In the genomic region with DNA sequence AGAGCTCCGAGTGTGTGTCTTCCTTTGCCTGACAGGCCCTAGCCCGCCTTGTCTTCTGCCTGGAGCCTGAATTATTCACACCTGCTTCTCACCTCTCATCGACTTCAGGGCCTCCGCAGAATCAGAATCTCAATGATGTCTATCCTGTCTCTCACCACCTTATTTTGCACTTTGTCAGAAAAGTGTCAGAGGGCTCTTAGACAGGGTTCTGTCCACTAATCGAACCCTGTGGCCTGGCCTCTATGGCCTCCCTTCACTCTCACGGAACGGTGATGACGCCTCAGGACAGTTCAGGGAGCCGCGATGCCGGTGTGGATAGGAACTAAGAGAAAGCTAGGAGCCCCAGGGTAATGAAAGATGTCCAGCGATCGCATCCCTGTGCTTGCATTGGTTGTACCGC, we compare ENCODE assay signal across 9 mouse cellular contexts. TPM values are rescaled to one million over a fixed set of nuclear protein-coding genes. Genes with fewer than 3 reads are reported as not detected.
DNase-seq lines count a peak whose midpoint lies in the region; ATAC-seq and TF ChIP-seq lines count a peak whose summit lies in the region.
"Had no signal": no experiment of that assay in that cellular context is flagged by ENCODE, and none has a peak within 500 bp of the region (broad histone marks: within the 10 kb centered on the region; RNA-seq: fewer than 3 reads in every experiment).

A gene (plus strand): TSS at position 301 of the 400 bp plus-strand sequence.

- peaks cover 64% of the 10 kb centered on the region for H3K27me3 ChIP-seq in kidney, embryonic 16.5 days (ENCODE audit: insufficient read depth, low read length)
- peaks cover 34% of the 10 kb centered on the region for H3K27me3 ChIP-seq in embryonic facial prominence, embryonic 14.5 days (replicated peaks; ENCODE audit: control insufficient read depth, insufficient read depth, low read length)
- 0 out of 2 replicates have a peak, but pooled peaks cover 6% of the 10 kb centered on the region for H3K27me3 ChIP-seq in hindbrain, postnatal 0 days (ENCODE audit: insufficient read depth, low read length)
- H3K27me3 ChIP-seq in midbrain, embryonic 11.5 days (ENCODE audit: control insufficient read depth, insufficient read depth, low read length) = peaks cover 13% of the 10 kb centered on the region

- H3K9me3 ChIP-seq in kidney, embryonic 16.5 days (ENCODE audit: low read length) = no peaks in the 10 kb centered on the region
- no peaks in the 10 kb centered on the region for H3K9me3 ChIP-seq in embryonic facial prominence, embryonic 14.5 days (ENCODE audit: control insufficient read depth, low read length)
- H3K9me3 ChIP-seq in hindbrain, postnatal 0 days (ENCODE audit: low read length) = no peaks in the 10 kb centered on the region
- no peaks in the 10 kb centered on the region for H3K9me3 ChIP-seq in midbrain, embryonic 11.5 days (ENCODE audit: control insufficient read depth, low read length)

- no peak for ATAC-seq in kidney, embryonic 16.5 days (ENCODE audit: low FRiP score, low TSS enrichment)
- ATAC-seq in embryonic facial prominence, embryonic 14.5 days (ENCODE audit: low read depth) = no peak
- ATAC-seq in hindbrain, postnatal 0 days = no peak
- 0 out of 2 replicates have a peak, but pooled peaks have one; percentile 2 for ATAC-seq in midbrain, embryonic 11.5 days (ENCODE audit: low FRiP score)
- no peak for ATAC-seq in megakaryocyte-erythroid progenitor cell, adult 5-6 weeks (replicated peaks; ENCODE audit: low FRiP score, low TSS enrichment, poor library complexity, severe bottlenecking)

- H3K4me2 ChIP-seq in kidney, embryonic 16.5 days (replicated peaks; ENCODE audit: low read depth, low read length) = peak within 1 kb of the TSS; percentile 98
- peak within 1 kb of the TSS; percentile 90 for H3K4me2 ChIP-seq in embryonic facial prominence, embryonic 14.5 days (ENCODE audit: low read depth, low read length)
- H3K4me2 ChIP-seq in hindbrain, postnatal 0 days (ENCODE audit: low read depth, low read length) = peak within 1 kb of the TSS; percentile 90
- peak within 1 kb of the TSS; percentile 91 for H3K4me2 ChIP-seq in midbrain, embryonic 11.5 days

- peaks cover 19% of the 10 kb centered on the region for H3K4me1 ChIP-seq in kidney, embryonic 16.5 days (ENCODE audit: insufficient read depth, low read length)
- H3K4me1 ChIP-seq in embryonic facial prominence, embryonic 14.5 days (ENCODE audit: control insufficient read depth, insufficient read depth, low read length) = no peaks in the 10 kb centered on the region
- peaks cover 13% of the 10 kb centered on the region; the same call in 1 of the 2 replicates for H3K4me1 ChIP-seq in hindbrain, postnatal 0 days (ENCODE audit: insufficient read depth, low read length)
- H3K4me1 ChIP-seq in midbrain, embryonic 11.5 days (ENCODE audit: control insufficient read depth, insufficient read depth, low read length) = peaks cover 19% of the 10 kb centered on the region

- no peak for DNase-seq in kidney, postnatal 25 days
- DNase-seq in embryonic facial prominence, embryonic 14.5 days (ENCODE audit: low spot score) = no peak
- DNase-seq in hindbrain, postnatal 0 days (ENCODE audit: low spot score) = no peak
- DNase-seq in midbrain, embryonic 11.5 days (ENCODE audit: low spot score, missing footprints) = no peak
- no peak for DNase-seq in T-cell, adult 2 months (ENCODE audit: low spot score)
- DNase-seq in lung, postnatal 36 days = no peak

- peak within 1 kb of the TSS; percentile 60 for H3K9ac ChIP-seq in kidney, embryonic 16.5 days (replicated peaks; ENCODE audit: low read length)
- H3K9ac ChIP-seq in embryonic facial prominence, embryonic 14.5 days (ENCODE audit: low read depth, low read length) = peak within 1 kb of the TSS; percentile 73
- H3K9ac ChIP-seq in hindbrain, postnatal 0 days (replicated peaks; ENCODE audit: low read length) = peak within 1 kb of the TSS; percentile 61
- peak within 1 kb of the TSS; percentile 86 for H3K9ac ChIP-seq in midbrain, embryonic 11.5 days (ENCODE audit: low read length)

- 5% methylated on average over 14 of the region's 14 CpGs for WGBS in kidney, embryonic 16.5 days
- 7% methylated on average over 14 of the region's 14 CpGs for WGBS in embryonic facial prominence, embryonic 14.5 days
- 8% methylated on average over 14 of the region's 14 CpGs for WGBS in hindbrain, postnatal 0 days
- 5% methylated on average over 14 of the region's 14 CpGs for WGBS in midbrain, embryonic 11.5 days

- no peaks in the 10 kb centered on the region for H3K36me3 ChIP-seq in kidney, embryonic 16.5 days (ENCODE audit: insufficient read depth, low read length)
- H3K36me3 ChIP-seq in embryonic facial prominence, embryonic 14.5 days (ENCODE audit: control insufficient read depth, insufficient read depth, low read length) = no peaks in the 10 kb centered on the region
- no peaks in the 10 kb centered on the region for H3K36me3 ChIP-seq in hindbrain, postnatal 0 days (ENCODE audit: insufficient read depth, low read length)
- H3K36me3 ChIP-seq in midbrain, embryonic 11.5 days (ENCODE audit: control insufficient read depth, insufficient read depth, low read length) = no peaks in the 10 kb centered on the region

- peak within 1 kb of the TSS; percentile 60 for H3K4me3 ChIP-seq in kidney, embryonic 16.5 days (ENCODE audit: low read length)
- peak within 1 kb of the TSS; percentile 72 for H3K4me3 ChIP-seq in embryonic facial prominence, embryonic 14.5 days (ENCODE audit: low read depth, low read length)
- peak within 1 kb of the TSS; percentile 73 for H3K4me3 ChIP-seq in hindbrain, postnatal 0 days (ENCODE audit: low read length)
- peak within 1 kb of the TSS; percentile 55 for H3K4me3 ChIP-seq in midbrain, embryonic 11.5 days (ENCODE audit: low read depth, low read length)
- H3K4me3 ChIP-seq: myocyte had no signal

- H3K27ac ChIP-seq in kidney, embryonic 16.5 days (ENCODE audit: low read length) = no peak within 1 kb of the TSS
- H3K27ac ChIP-seq in embryonic facial prominence, embryonic 14.5 days (replicated peaks; ENCODE audit: low read depth, low read length) = 0 out of 2 replicates have a peak within 1 kb of the TSS, but pooled peaks have one; percentile 52
- H3K27ac ChIP-seq in hindbrain, postnatal 0 days = peak within 1 kb of the TSS; percentile 75
- peak within 1 kb of the TSS; percentile 89 for H3K27ac ChIP-seq in midbrain, embryonic 11.5 days (ENCODE audit: low read depth, low read length)

- no peak for TF ChIP-seq CTCF in hindbrain, postnatal 0 days (IDR thresholded peaks at IDR 0.05; ENCODE audit: low read depth)

RNA-seq across cellular contexts. Expression of the gene that starts here (rescaled TPM):
- polyA plus RNA-seq in kidney, embryonic 16.5 days (2015; fragmentation: Nextera tagmentation; extraction: Ambion mirVana) = 8.3 and 9.0 TPM in 2 replicates
- 13.1 and 14.3 TPM in 2 replicates for polyA plus RNA-seq in embryonic facial prominence, embryonic 14.5 days (2014; fragmentation: Nextera tagmentation; extraction: Ambion mirVana)
- total RNA-seq in hindbrain, postnatal 0 days (2014; rRNA removed) = 67.9 and 72.1 TPM in 2 replicates
- 26.5 and 28.2 TPM in 2 replicates for polyA plus RNA-seq in hindbrain, postnatal 0 days (2015; fragmentation: Nextera tagmentation; extraction: Ambion mirVana)
- polyA plus RNA-seq in midbrain, embryonic 11.5 days (2014; fragmentation: Nextera tagmentation; extraction: Ambion mirVana) = 13.1 and 14.0 TPM in 2 replicates
- total RNA-seq in megakaryocyte-erythroid progenitor cell, adult 5-6 weeks (2014; fragmentation: Nextera tagmentation) = not detected in 2 replicates
- total RNA-seq in megakaryocyte-erythroid progenitor cell, adult 5-6 weeks (2017) = not detected in 2 replicates

Comparison
In these comparisons a context has a peak if more than half of its experiments do, and no peak if none do; other contexts are left out.
1. RNA of the gene that starts here (total RNA-seq): 67.9 to 72.1 TPM in hindbrain, postnatal 0 days; not detected in megakaryocyte-erythroid progenitor cell, adult 5-6 weeks; every median in the first group is over 10 times any median in the second.
2. Peak in every context shown above with its lines, with median percentiles within 50 percentile points of each other: H3K4me2 ChIP-seq, H3K4me3 ChIP-seq and H3K9ac ChIP-seq.